Mouse (Mus musculus) cortical plate, adult 2 months (tissue): ENCODE measurements at regions not wholly inside any gene's neighbourhood (a gene's known extent, or its start where the extent isn't known, plus 50 kb on each side); places are given as distances from the start of the nearest gene placed in this dataset.

Experiments
- CTCF ChIP-seq: fragments of 200-500 bp; IDR thresholded peaks from 2 replicates; pipeline ENCODE4 v1.5.1; 2011; ENCODE audit warnings: mild to moderate bottlenecking, control low read depth, low read length; ENCODE audit not compliant: insufficient read depth; ENCODE audit errors: extremely low read depth
- POLR2A ChIP-seq: fragments of 200-500 bp; IDR thresholded peaks from 2 replicates; pipeline ENCODE4 v1.6.1; 2011; ENCODE audit warnings: mild to moderate bottlenecking, low read length, control low read depth; ENCODE audit not compliant: insufficient read depth; ENCODE audit errors: extremely low read depth

DNA sequence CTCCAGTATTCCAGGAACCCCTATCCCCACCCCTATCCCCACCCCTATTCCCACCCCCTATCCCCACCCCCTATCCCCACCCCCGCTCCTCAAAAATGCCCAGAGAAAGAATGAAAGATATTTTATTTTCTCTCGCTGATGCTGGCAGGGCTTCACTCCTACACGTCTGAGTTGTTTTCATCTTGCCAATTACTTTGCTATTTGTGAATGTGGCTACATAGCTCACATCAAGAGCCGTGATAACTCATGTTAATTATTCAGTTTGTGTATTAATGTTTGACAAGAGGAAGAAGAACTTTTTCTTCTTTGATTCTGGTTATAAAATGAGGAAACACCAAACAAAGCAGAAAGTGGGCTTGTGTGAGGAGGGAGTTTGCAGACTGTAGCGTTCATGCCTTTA lies 57.8 kb upstream of the Gm10295 start:
- TF ChIP-seq CTCF (no peak), POLR2A (no peak)
